Mouse (Mus musculus) G1E-ER4 (cell line): ENCODE data around the gene Fuca1. TPM values are rescaled to one million over a fixed set of nuclear protein-coding genes. Genes with fewer than 3 reads are reported as not detected.

Source experiments
- GATA1 ChIP-seq: IDR thresholded peaks from one replicate; pipeline ENCODE4 v1.8.0; 2012; ENCODE audit warnings: low read length, inconsistent platforms
- polyA plus RNA-seq: library from polyadenylated mRNA; stranded (reverse); fragments of >175 nt; gene quantifications from 2 replicates; pipeline ENCODE4 v1.2.3, GENCODE M21; 2012

Fuca1 gene
- polyA plus RNA-seq, result 12.6 and 12.7 TPM in 2 replicates

GRCm38 (mm10) chr4:135920304-135921241 lies at the start of gene Fuca1:
Fuca1 (plus strand) TSS chr4:135920735.
- TF ChIP-seq GATA1, result no peak

GRCm38 (mm10) chr4:135872015-135872414 lies 48.5 kb upstream of the Fuca1 start:
- no peak for TF ChIP-seq GATA1

GRCm38 (mm10) chr4:135872589-135873391 lies 47.7 kb upstream of the Fuca1 start:
- no peak for TF ChIP-seq GATA1

- no peak for TF ChIP-seq GATA1
These were observed 46.9 kb upstream of the Fuca1 start, which contains the start of gene Pnrc2 for GRCm38 (mm10) chr4:135873526-135874202. Pnrc2 (minus strand) TSS chr4:135873850.

GRCm38 (mm10) chr4:135874564-135875535 lies 45.7 kb upstream of the Fuca1 start:
- no peak for TF ChIP-seq GATA1

- no peak for TF ChIP-seq GATA1
These were observed 45.0 kb upstream of the Fuca1 start for GRCm38 (mm10) chr4:135875546-135875945.

- no peak for TF ChIP-seq GATA1
These were observed 44.4 kb upstream of the Fuca1 start for GRCm38 (mm10) chr4:135875991-135876582.

GRCm38 (mm10) chr4:135876583-135877020 lies 43.9 kb upstream of the Fuca1 start:
- no peak for TF ChIP-seq GATA1

- no peak for TF ChIP-seq GATA1
These were observed 42.8 kb upstream of the Fuca1 start for GRCm38 (mm10) chr4:135877742-135878141.

- no peak for TF ChIP-seq GATA1
These were observed 41.5 kb upstream of the Fuca1 start for GRCm38 (mm10) chr4:135879021-135879420.

- TF ChIP-seq GATA1, result no peak
These were observed 40.5 kb upstream of the Fuca1 start for GRCm38 (mm10) chr4:135880018-135880417.

- no peak for TF ChIP-seq GATA1
These were observed 40.0 kb upstream of the Fuca1 start for GRCm38 (mm10) chr4:135880576-135880975.

- TF ChIP-seq GATA1, result no peak
These were observed 38.5 kb upstream of the Fuca1 start for GRCm38 (mm10) chr4:135882023-135882422.

- no peak for TF ChIP-seq GATA1
These were observed 37.1 kb upstream of the Fuca1 start for GRCm38 (mm10) chr4:135883401-135883851.
